Mouse (Mus musculus): Measurements from ENCODE around the gene Cbfa2t2. TPM values are rescaled to one million over a fixed set of nuclear protein-coding genes. Genes with fewer than 3 reads are reported as not detected.
A peak's percentile ranks its signal among the peaks of the same experiment; 100 is the strongest.

Cbfa2t2 gene
- polyA plus RNA-seq, 1 experiment from 2014 or later, result 43.6 TPM

GRCm38 (mm10) chr2:154538710-154539109 lies 102.4 kb downstream of the Cbfa2t2 start:
- Histone ChIP-seq H3K36me3 (ENCODE audit: control insufficient read depth, insufficient read depth, low read length) (peaks cover 17% of the 10 kb centered on the region; the same call in 1 of the 2 replicates), H3K9me3 (ENCODE audit: control insufficient read depth, low read depth, low read length) (no peaks in the 10 kb centered on the region), H3K27ac (ENCODE audit: low read length) (peak overlapping the region; percentile 2; the same call in 1 of the 2 replicates), H3K4me1 (ENCODE audit: control insufficient read depth, insufficient read depth, low read length) (0 out of 2 replicates have a peak, but pooled peaks cover 6% of the 10 kb centered on the region), H3K9ac (replicated peaks; ENCODE audit: low read depth, low read length) (no peak overlapping the region), H3K4me2 (replicated peaks; ENCODE audit: low read depth, low read length) (no peak overlapping the region), H3K4me3 (ENCODE audit: low read depth, low read length) (no peak overlapping the region), H3K27me3 (ENCODE audit: control insufficient read depth, insufficient read depth, low read length) (no peaks in the 10 kb centered on the region)
- ATAC-seq (ENCODE audit: insufficient number of reproducible peaks, insufficient read depth, low FRiP score, low read depth), result no peak
- WGBS, result 26% methylated on average over 3 of the region's 3 CpGs

- 79% methylated on average over 3 of the region's 3 CpGs for WGBS
- Histone ChIP-seq H3K9ac (replicated peaks; ENCODE audit: low read depth, low read length) (no peak overlapping the region), H3K9me3 (ENCODE audit: control insufficient read depth, low read depth, low read length) (no peaks in the 10 kb centered on the region), H3K36me3 (ENCODE audit: control insufficient read depth, insufficient read depth, low read length) (peaks cover 15% of the 10 kb centered on the region; the same call in 1 of the 2 replicates), H3K27me3 (ENCODE audit: control insufficient read depth, insufficient read depth, low read length) (no peaks in the 10 kb centered on the region), H3K4me2 (replicated peaks; ENCODE audit: low read depth, low read length) (no peak overlapping the region), H3K4me3 (ENCODE audit: low read depth, low read length) (no peak overlapping the region), H3K27ac (ENCODE audit: low read length) (no peak overlapping the region), H3K4me1 (ENCODE audit: control insufficient read depth, insufficient read depth, low read length) (0 out of 2 replicates have a peak, but pooled peaks cover 6% of the 10 kb centered on the region)
- no peak for ATAC-seq (ENCODE audit: insufficient number of reproducible peaks, insufficient read depth, low FRiP score, low read depth)
These were observed 103.4 kb downstream of the Cbfa2t2 start for GRCm38 (mm10) chr2:154539720-154540119.

GRCm38 (mm10) chr2:154541630-154542029 lies 105.3 kb downstream of the Cbfa2t2 start:
- peaks cover 4% of the 10 kb centered on the region; the same call in 1 of the 2 replicates for H3K36me3 ChIP-seq (ENCODE audit: control insufficient read depth, insufficient read depth, low read length)
- 89% methylated on average over 2 of the region's 2 CpGs for WGBS
- no peaks in the 10 kb centered on the region for H3K9me3 ChIP-seq (ENCODE audit: control insufficient read depth, low read depth, low read length)
- no peak overlapping the region for H3K4me3 ChIP-seq (ENCODE audit: low read depth, low read length)
- H3K9ac ChIP-seq (replicated peaks; ENCODE audit: low read depth, low read length), result no peak overlapping the region
- H3K27me3 ChIP-seq (ENCODE audit: control insufficient read depth, insufficient read depth, low read length), result no peaks in the 10 kb centered on the region
- H3K27ac ChIP-seq (ENCODE audit: low read length), result no peak overlapping the region
- no peak overlapping the region for H3K4me2 ChIP-seq (replicated peaks; ENCODE audit: low read depth, low read length)
- no peak for ATAC-seq (ENCODE audit: insufficient number of reproducible peaks, insufficient read depth, low FRiP score, low read depth)
- H3K4me1 ChIP-seq (ENCODE audit: control insufficient read depth, insufficient read depth, low read length), result 0 out of 2 replicates have a peak, but pooled peaks cover 6% of the 10 kb centered on the region

GRCm38 (mm10) chr2:154543567-154544347 lies 107.5 kb downstream of the Cbfa2t2 start:
- Histone ChIP-seq H3K4me3 (ENCODE audit: low read depth, low read length) (no peak overlapping the region), H3K4me1 (ENCODE audit: control insufficient read depth, insufficient read depth, low read length) (no peaks in the 10 kb centered on the region), H3K36me3 (ENCODE audit: control insufficient read depth, insufficient read depth, low read length) (no peaks in the 10 kb centered on the region), H3K27ac (ENCODE audit: low read length) (peak overlapping the region; percentile 10; the same call in 1 of the 2 replicates), H3K4me2 (replicated peaks; ENCODE audit: low read depth, low read length) (no peak overlapping the region), H3K9ac (replicated peaks; ENCODE audit: low read depth, low read length) (no peak overlapping the region), H3K27me3 (ENCODE audit: control insufficient read depth, insufficient read depth, low read length) (no peaks in the 10 kb centered on the region), H3K9me3 (ENCODE audit: control insufficient read depth, low read depth, low read length) (no peaks in the 10 kb centered on the region)
- 82% methylated on average over 9 of the region's 9 CpGs for WGBS
- no peak for ATAC-seq (ENCODE audit: insufficient number of reproducible peaks, insufficient read depth, low FRiP score, low read depth)

- no peak for ATAC-seq (ENCODE audit: insufficient number of reproducible peaks, insufficient read depth, low FRiP score, low read depth)
- Histone ChIP-seq H3K27me3 (ENCODE audit: control insufficient read depth, insufficient read depth, low read length) (0 out of 2 replicates have a peak, but pooled peaks cover 8% of the 10 kb centered on the region), H3K4me1 (ENCODE audit: control insufficient read depth, insufficient read depth, low read length) (peaks cover 10% of the 10 kb centered on the region), H3K36me3 (ENCODE audit: control insufficient read depth, insufficient read depth, low read length) (no peaks in the 10 kb centered on the region), H3K9ac (replicated peaks; ENCODE audit: low read depth, low read length) (no peak within 1 kb of the TSS), H3K4me2 (replicated peaks; ENCODE audit: low read depth, low read length) (no peak within 1 kb of the TSS), H3K9me3 (ENCODE audit: control insufficient read depth, low read depth, low read length) (no peaks in the 10 kb centered on the region), H3K27ac (ENCODE audit: low read length) (no peak within 1 kb of the TSS), H3K4me3 (ENCODE audit: low read depth, low read length) (no peak within 1 kb of the TSS)
- 87% methylated on average over 10 of the region's 10 CpGs for WGBS
These were observed 110.4 kb downstream of the Cbfa2t2 start, which contains the start of gene 1700003F12Rik for GRCm38 (mm10) chr2:154546711-154547110. Gene 1700003F12Rik (plus strand): TSS chr2:154547085.

- H3K27me3 ChIP-seq (ENCODE audit: control insufficient read depth, insufficient read depth, low read length), result 0 out of 2 replicates have a peak, but pooled peaks cover 12% of the 10 kb centered on the region
- no peak overlapping the region for H3K4me3 ChIP-seq (ENCODE audit: low read depth, low read length)
- no peaks in the 10 kb centered on the region for H3K9me3 ChIP-seq (ENCODE audit: control insufficient read depth, low read depth, low read length)
- no peak overlapping the region for H3K27ac ChIP-seq (ENCODE audit: low read length)
- 53% methylated on average over 3 of the region's 3 CpGs for WGBS
- no peak overlapping the region for H3K4me2 ChIP-seq (replicated peaks; ENCODE audit: low read depth, low read length)
- no peaks in the 10 kb centered on the region for H3K36me3 ChIP-seq (ENCODE audit: control insufficient read depth, insufficient read depth, low read length)
- H3K4me1 ChIP-seq (ENCODE audit: control insufficient read depth, insufficient read depth, low read length), result peaks cover 15% of the 10 kb centered on the region
- no peak overlapping the region for H3K9ac ChIP-seq (replicated peaks; ENCODE audit: low read depth, low read length)
- ATAC-seq (ENCODE audit: insufficient number of reproducible peaks, insufficient read depth, low FRiP score, low read depth), result no peak
These were observed 112.4 kb downstream of the Cbfa2t2 start for GRCm38 (mm10) chr2:154548688-154549087.

- Histone ChIP-seq H3K9me3 (ENCODE audit: control insufficient read depth, low read depth, low read length) (no peaks in the 10 kb centered on the region), H3K27ac (ENCODE audit: low read length) (no peak overlapping the region), H3K4me2 (replicated peaks; ENCODE audit: low read depth, low read length) (peak overlapping the region; percentile 92), H3K9ac (replicated peaks; ENCODE audit: low read depth, low read length) (peak overlapping the region; percentile 42; the same call in 1 of the 2 replicates), H3K4me3 (ENCODE audit: low read depth, low read length) (peak overlapping the region; percentile 36), H3K4me1 (ENCODE audit: control insufficient read depth, insufficient read depth, low read length) (peaks cover 15% of the 10 kb centered on the region), H3K36me3 (ENCODE audit: control insufficient read depth, insufficient read depth, low read length) (no peaks in the 10 kb centered on the region), H3K27me3 (ENCODE audit: control insufficient read depth, insufficient read depth, low read length) (0 out of 2 replicates have a peak, but pooled peaks cover 12% of the 10 kb centered on the region)
- ATAC-seq (ENCODE audit: insufficient number of reproducible peaks, insufficient read depth, low FRiP score, low read depth), result peak; percentile 78
- 3% methylated on average over 48 of the region's 48 CpGs for WGBS
These were observed 113.0 kb downstream of the Cbfa2t2 start for GRCm38 (mm10) chr2:154549127-154549885.

GRCm38 (mm10) chr2:154549886-154550189 lies 113.6 kb downstream of the Cbfa2t2 start:
- Histone ChIP-seq H3K4me2 (replicated peaks; ENCODE audit: low read depth, low read length) (peak overlapping the region; percentile 92), H3K36me3 (ENCODE audit: control insufficient read depth, insufficient read depth, low read length) (no peaks in the 10 kb centered on the region), H3K27me3 (ENCODE audit: control insufficient read depth, insufficient read depth, low read length) (0 out of 2 replicates have a peak, but pooled peaks cover 12% of the 10 kb centered on the region), H3K27ac (ENCODE audit: low read length) (no peak overlapping the region), H3K9me3 (ENCODE audit: control insufficient read depth, low read depth, low read length) (no peaks in the 10 kb centered on the region), H3K4me1 (ENCODE audit: control insufficient read depth, insufficient read depth, low read length) (peaks cover 15% of the 10 kb centered on the region), H3K9ac (replicated peaks; ENCODE audit: low read depth, low read length) (no peak overlapping the region), H3K4me3 (ENCODE audit: low read depth, low read length) (peak overlapping the region; percentile 36)
- no peak for ATAC-seq (ENCODE audit: insufficient number of reproducible peaks, insufficient read depth, low FRiP score, low read depth)
- WGBS, result 16% methylated on average over 20 of the region's 20 CpGs
